Mouse (Mus musculus) erythroblast, adult 5-6 weeks (primary cell): Measurements from ENCODE around the gene Ttll8. TPM values are rescaled to one million over a fixed set of nuclear protein-coding genes. Genes with fewer than 3 reads are reported as not detected.

Source experiments
- ATAC-seq: replicated peaks from 2 replicates; pipeline ENCODE4 v1.8.0; 2016; ENCODE audit warnings: moderate number of reproducible peaks, mild to moderate bottlenecking, moderate TSS enrichment, inconsistent platforms; ENCODE audit not compliant: poor library complexity, low FRiP score, severe bottlenecking
- total RNA-seq, 2 experiments: library from RNA; stranded (forward) in 1 of 2; stranded (reverse) in 1 of 2; fragments of 150-400 nt in 1 of 2; fragments of 200-764, 138-1000 nt in 1 of 2; gene quantifications; 2 replicates each; pipeline versions ENCODE4 v1.2.3 to v1.2.4; 2015 to 2017; ENCODE audit warnings: low replicate concordance in 2 of 2

The Ttll8 gene
- total RNA-seq, 2 experiments from 2014 or later = not detected

DNA sequence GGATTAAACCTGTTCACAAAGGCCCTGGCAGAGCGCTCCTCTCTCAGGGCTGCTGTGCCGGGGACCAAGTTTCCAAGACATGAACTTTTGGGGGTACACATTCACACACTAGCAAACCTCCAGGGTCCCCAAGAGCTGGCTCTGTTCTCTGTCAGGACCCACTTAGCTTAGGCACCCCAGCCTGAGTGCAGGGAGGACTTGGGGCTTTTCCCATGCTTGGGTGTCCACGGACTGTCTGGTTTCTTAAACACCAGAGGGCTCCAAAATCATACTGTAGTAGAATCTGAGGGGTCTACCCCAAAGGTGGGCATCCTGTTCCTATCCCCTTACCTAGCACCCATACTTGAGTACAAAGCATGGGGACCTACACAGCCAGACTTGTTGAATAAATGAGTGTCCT lies 64.2 kb downstream of the Ttll8 start:
- no peak for ATAC-seq

DNA sequence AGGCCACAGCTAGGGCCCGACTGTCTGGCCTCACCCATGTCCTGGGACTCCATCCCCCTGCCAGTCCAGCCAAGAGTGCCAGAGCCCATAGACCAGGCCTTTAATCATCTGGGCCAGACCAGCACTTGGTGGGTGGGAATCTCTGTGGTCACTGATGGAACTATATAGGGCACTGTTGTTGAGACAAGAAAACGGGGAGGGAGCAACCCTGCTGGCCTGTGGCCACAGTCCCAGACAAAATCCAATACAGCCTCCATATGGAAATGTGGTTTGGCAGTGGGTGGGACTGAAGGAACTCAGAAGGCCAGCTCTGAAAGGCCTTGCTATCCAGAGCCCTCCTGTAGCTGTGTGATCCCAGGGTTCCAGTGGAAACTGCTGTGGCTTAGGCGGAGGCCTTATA lies 65.2 kb downstream of the Ttll8 start:
- ATAC-seq = no peak

DNA sequence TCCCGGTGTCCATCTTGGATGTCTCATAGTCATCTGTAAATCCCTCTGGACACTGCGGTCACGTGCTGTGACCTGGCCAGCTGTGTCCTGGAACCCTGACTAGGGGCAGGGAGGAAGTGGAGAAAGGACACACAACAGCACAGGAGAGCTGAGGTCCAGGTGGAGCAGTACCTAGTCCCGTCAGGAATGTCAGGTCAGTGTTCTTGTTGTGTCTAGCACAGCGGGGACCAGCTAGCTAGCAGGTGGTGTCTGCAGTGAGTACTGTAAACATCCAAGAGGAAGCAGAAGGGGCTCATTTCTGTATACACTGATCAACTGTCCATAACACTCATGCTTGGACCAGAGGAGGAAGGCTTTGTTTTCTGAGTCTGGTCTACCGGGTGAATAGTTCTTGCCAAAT lies 68.8 kb downstream of the Ttll8 start:
- no peak for ATAC-seq

DNA sequence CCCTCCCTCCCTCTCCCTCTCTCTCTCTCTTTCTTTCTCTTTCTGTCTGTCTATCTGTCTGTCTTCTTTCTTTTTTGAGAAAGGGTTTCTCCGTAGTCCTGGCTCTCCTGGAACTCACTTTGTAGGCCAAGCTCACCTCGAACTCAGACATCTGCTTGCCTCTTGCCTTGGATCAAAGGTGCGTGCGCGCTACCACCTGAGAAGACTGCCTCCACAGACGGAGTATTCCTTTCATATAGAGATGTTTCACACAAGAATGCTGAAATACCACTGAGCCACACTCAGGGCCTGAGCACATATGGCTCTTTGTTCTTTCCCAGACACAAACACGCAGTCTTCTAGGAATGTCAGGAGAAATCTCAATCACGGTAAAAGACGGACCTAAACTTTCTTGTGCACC lies 70.9 kb downstream of the Ttll8 start:
- no peak for ATAC-seq

DNA sequence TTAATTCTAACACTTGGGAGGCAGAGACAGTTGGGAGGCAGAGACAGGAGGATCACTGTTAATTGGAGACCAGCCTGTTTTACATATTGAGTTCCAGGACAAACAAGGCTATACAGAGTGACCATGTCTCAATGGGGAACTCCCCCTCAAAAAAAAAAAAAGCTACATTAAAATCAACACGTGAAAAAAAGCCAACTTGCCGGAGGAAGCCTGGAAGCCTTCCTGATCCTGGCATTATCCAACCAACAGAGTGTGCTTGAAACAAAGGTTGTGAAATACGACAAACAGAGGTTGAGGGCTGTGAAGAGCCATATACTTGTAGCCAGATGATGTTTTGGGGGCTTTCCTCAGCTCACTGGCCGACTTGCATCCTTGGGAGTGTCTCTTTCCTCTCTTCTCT lies 71.4 kb downstream of the Ttll8 start:
- no peak for ATAC-seq

DNA sequence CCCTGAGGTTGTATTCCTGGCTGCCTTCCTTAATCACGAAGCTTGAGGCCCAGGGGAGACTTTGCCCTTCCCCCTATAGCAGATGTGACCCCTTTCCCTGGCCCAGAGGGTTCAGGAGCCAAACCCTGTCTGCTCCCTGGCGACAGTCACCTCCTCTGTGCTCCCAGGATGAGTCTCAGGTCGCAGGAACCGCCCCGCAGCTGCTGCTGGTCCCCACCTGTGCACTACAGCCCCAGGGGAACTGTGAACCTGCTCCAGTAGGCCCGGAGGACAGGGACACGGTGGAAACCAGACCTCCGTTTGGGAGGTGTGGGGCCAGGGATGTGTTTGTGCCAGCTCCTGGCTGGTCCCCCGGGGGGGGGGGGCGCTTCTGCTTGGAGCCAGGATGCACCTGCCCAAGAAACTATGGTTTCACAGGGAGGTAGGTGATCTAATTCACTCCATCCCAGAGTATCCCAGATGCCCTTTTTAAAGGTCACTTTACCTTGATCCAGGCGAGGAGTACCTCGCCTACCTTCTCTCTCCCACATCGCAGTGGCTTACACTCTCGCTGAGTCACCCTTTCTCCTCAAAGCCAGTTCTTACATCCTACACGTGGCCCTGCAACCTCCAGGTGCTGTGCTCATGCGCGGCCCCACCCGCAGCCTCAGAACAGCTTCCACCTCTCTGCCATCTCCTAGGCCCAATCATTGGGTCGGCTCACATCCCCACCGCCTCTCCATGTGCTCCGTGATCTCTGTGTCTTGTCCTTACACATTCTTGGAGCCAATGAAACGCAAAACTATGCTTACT lies 72.8 kb downstream of the Ttll8 start:
- no peak for ATAC-seq

DNA sequence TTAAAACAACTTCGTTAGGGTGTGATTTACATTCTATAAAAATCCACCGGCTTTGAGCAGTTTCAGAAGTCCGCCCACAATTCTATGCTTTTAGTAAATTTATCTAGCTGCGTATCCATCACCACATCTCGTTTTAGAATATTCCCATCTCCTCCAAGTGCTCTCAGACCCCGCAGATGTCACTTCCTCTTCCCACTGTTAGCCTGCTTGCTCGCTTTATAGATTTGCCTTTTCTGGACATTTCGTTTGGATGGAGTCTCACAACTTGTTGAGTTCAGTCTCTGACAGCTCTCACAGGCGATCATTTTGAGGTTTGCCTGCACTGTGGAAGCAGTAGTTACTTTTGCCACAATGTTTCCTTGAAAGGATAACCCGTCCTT lies 77.2 kb downstream of the Ttll8 start:
- no peak for ATAC-seq

DNA sequence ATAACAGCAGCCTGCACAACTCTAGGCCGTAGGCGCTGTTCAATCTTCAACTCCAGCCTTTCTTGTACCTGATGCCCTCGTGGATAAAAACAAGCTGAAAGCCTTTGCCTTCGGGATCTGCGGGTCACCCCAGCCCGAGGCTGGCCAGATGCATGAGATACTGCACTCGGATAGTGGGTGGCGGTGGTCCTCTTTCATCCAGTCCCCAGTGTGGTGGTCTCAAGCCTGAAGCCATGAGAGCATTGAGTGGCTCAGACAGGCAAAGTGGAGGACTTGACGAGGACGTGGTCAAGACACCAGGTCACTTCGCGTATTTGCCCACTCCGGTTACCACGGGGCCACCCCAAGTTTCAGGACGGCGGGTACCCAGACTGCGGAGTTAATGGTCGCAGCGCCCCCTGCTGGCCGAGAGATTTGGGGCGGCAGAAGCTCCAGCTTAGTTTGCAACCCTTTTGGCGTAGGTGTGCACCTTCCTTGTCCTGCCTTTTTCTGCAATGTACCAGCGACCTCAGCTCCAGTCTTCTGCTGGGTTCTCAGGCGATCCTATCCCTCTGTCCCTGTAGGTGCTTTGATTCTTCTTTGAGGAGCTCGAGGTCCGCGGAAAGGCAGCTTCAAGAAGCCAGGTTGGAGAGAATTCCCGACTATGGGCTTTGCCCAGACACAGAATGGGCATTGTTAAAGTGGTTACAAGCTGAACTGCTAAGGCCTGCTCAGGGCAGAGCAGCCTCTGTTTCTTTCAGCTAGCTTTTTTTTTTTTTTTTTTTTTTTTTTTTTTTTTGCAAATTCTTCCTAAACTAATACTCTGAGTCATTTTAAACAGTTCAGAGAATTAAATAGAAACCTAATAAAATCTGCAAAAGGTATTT lies 77.8 kb downstream of the Ttll8 start:
- ATAC-seq = peak; percentile 67

DNA sequence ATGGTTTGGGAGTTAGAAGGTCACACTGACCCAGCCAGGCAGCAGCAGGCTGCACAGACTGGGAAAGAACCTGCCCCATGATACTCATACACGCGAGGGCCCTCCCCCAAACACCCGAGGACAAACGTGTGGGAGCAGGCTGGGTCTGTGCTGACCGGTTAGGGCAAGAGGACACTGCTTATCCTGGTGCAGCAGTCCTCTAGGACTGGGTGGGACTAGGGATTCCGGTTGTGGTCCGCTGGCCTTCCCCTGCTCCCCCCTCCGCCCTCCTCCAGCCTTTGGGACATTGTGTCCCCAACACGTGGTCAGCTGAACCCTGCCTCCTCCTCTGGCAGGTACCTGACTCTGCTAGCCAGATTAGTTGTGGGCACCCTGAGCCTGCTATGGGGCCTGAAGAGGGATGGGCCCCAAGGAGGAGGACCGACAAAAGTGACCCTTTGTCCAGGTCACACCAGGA lies 78.6 kb downstream of the Ttll8 start:
- no peak for ATAC-seq

DNA sequence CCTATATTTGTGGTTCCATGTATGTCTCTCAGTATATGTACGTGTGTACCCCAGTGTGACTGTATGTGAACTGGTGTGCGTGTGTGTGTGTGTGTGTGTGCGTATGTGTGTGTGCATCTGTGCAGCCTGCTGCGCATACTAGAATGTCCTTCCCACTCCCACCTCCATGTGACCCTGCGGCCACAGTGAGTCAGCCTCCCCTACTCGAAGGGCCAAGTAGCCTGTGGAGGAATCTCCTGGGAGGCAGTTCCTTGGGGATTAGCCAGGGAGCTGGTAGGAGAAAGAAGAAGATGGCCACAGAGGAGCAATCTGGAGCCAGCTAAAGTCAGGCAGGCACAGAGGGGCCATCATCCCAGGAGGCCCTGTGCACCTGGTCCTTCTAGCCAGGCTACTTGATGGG lies 79.7 kb downstream of the Ttll8 start:
- no peak for ATAC-seq

DNA sequence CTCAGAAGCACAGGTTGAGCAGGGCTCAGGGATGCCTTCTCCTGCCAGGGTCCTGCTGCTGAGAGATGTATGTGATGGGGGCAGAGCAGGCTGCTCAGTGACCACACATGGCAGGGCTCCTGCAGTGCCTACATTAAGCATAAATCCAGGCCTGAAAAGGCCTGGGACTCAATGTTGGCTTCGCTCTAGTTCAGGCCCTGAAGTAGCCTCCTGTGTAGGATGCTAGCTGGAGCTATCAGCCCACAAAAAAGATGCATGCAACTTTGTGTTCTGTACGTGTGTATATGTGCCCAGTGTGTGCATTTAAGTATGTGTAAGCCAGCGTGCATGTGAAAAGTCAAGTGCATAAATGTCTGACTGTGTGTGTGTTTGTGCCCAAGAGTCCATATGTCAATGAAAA lies 80.2 kb downstream of the Ttll8 start:
- no peak for ATAC-seq

DNA sequence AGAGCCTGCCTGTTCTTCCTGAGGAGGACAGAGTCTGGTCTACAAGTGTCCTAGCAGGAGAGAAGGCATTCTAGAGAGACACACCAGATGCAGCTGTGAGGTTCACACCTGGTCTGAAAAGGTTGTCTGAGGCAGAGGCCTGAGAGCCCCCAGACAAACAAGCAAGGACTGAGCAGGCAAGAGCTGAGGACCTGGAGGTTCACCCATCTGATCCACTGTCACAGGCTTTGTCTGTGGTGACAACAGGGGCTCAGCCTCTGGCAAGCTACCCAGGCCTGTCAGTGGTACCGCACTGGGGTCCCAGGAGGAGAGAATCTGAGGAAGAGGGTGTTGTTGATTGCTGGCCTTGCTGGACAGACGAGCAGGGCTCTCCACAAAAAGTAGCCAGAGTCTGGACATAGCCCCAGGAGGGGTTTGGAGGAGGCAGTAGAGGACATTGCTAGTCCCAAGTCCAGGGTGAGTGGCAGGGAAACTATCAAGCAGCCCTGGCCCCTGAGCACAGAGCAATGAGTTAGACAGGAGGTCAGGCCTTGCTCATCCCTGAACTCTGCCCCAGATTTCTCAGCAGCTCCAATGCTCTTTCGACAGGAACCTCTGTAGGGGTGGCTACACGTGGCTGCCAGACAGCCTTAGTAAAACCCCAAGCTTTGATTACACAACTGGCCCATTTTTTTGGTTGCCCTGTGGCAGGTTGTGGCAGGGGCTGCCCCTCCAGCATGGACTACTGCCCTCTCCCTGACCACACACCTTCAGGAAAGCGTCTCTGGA lies 83.6 kb downstream of the Ttll8 start:
- ATAC-seq = no peak

DNA sequence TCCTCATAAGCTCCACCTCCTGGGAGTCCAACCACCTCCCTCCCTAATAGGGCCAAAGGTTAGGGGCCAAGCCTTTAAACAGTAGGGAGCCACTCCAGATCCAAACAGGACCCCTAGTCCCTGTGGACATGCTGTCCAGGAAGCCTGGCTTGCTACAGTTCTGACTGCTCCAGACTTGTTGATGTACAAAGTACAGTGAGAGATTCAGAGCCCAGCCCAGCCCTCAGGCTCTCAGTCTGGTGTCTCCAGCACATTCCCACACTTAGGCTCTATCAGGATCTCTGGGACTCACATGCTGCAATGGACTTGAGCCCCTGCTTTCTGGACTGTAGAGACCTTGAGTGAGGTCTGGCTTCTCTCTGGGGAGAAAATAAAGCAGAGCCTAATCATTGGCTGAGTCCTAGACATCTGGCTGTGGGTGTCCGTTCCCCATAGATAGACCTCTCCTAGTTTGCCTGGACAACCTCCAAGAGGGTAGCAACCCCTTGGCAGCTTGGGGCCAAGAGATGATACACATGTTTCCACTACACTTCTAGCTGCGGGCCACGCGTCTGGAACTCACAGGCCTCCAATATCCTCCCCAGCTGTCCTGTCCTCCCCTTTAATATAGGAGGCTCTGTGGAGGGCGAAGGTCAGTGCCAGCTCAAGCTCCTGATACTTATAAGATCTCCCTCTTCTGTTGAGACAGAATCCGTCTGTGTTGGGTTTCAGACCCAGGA lies 86.0 kb downstream of the Ttll8 start:
- ATAC-seq = no peak

DNA sequence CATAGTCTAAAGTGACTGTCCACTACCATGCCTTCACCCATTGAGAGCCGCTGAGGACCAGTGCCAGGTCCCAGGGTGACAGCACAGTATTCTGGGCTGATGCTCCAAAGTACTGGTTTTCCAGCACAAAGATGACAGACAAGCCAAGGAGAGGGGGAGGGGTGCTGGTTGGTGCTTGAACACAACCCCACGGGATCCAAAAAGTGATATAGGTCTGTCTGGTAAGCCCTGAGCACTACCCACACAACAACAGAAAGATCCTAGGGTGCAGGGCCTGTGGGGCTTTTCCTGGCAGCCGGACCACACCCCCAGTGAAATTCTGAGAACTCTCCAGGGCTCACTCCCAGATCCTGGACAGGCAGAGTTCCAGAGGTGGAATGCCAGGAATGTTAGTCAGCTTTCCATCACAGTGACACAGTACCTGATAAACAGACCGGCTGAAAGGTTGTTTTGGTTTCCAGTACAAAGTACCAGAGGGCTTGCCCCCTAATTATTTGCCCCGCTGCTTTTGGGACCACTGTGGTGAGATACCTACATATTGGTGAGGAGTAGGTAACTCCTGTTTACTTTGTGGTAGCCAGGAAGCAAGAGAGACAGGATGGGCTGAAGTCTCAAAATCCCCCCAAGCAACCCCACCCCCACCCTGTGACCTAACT lies 86.7 kb downstream of the Ttll8 start:
- no peak for ATAC-seq

DNA sequence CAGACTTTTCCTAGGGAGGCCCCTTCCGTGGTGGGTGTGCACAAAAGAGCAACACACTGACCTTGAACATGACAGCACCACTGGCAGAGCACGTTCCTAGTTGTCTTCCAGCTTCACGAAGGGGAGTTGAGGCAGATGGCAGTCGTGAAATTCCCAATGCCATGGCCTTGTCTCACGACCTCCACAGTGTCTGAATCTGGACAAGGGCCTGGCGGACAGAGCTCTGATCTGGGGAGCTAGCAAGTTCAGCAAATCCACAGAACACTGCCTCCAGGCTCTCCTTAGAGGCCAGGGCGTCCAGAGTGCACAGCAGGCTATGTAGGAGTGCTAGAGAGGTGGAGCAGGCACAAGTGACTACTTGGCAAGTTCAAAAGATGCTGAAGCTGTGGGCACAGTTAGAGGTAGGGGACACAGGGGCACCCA lies 87.3 kb downstream of the Ttll8 start:
- ATAC-seq = no peak

DNA sequence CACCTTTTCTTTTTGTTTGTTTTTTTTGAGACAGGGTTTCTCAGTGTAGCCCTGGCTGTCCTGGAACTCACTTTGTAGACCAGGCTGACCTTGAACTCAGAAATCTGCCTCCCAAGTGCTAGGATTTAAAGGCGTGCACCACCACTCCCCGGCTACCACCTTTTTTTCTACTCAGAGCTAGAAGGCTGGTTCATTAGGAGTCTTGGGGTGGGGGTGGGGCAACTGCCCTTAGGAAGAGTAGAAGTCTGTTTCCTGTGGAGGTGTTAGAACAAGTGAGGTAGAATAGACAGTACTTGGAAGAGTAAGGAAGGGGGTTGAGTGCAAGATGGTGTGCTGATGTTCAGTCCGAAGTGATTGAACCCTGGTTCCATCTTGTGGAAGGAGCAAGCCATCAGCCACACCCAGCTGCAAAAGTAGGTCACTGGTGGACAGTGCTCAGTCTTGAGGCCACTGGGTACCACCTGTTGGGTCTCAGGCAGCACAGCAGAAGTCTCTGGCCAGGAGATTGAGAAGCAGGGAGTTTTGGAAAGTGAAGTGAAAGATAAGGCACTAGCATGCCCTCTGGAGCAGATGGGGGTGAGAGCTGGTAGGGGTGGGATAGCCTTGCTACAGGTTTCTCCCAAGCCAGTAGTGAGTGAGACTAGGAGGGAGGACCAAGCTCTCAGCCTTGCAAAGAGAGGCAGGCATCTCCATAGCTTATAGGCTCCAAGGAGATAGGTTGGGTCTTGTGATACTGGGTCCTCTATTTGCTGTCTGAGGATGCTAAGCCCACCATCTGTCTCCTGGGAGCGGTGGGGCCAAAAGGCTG lies 88.1 kb downstream of the Ttll8 start:
- no peak for ATAC-seq

DNA sequence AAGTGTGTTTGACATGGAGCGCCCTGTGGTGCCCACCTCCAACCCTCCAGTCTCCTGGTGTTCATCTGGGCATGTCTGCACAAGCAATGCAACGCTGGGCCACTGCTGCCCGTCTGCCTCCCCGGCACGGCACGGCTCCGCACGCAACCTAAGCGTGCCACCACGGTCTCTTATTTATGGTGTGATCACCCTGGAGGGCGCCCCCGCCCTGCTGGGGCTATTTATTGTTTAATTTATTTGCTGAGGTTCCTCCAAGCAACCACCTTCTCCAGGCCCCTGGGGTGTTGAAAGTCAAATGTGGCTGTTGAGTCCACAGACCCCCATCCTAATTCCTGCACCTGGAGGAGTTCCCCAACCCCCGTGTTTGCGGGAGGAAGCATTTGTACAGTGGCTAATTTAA lies 89.2 kb downstream of the Ttll8 start:
- no peak for ATAC-seq

DNA sequence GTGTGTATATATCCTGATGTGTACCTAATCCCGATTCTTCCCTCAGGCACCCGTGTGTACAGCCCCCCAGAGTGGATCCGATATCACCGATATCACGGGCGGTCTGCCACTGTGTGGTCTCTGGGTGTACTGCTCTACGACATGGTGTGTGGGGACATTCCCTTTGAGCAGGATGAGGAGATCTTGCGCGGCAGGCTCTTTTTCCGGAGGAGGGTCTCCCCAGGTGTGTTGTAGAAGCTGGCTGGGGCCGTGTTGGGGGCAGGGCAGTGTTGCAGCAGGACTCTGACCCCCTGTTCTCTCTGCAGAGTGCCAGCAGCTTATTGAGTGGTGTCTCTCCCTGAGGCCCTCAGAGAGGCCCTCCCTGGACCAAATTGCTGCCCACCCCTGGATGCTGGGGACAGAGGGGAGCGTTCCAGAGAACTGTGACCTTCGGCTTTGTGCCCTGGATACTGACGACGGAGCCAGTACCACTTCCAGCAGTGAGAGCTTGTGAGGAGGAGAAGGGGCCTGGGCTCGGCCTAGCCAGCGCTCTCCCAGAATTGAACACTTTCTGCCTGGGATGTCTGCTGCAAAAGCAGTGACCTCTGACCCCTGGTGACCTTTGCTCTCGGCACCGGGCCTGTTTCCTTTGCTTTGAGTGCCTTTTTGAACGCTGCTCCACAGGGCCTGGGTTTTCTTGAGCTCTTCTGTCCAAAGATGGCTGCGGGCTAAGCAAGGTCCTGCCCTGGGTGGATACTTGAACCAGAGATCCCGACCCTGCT lies 89.8 kb downstream of the Ttll8 start:
- ATAC-seq = no peak
